Mouse (Mus musculus) megakaryocyte, embryonic 14.5 days (primary cell): ENCODE measurements around the gene Fcna.

Experiments
- FLI1 ChIP-seq: IDR thresholded peaks from 2 replicates; pipeline ENCODE4 v1.6.1; 2012; ENCODE audit warnings: low read length, inconsistent platforms, mixed read lengths
- GATA1 ChIP-seq: IDR thresholded peaks from 3 replicates; pipeline ENCODE4 v1.6.1; 2012; ENCODE audit warnings: mixed read lengths, low read length, inconsistent platforms, borderline replicate concordance

DNA sequence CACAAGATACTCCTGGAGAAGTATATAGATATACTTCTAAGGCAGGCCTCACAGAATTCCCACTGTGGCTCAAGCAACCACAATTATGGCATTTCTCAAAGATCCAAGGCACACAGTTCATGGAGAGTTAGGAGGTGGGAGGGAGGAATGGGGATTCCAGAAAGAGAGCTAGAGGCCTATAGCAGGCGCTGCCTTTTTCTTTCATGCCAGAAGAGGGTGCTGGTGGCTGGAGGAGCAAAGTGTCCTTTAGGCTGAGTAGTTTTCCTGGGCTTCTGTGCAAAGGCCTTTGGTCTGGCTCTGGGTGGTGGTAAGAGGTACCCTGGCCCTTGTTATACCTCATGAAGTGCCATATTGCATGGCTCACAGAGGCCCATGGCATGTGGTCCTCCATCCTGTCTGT lies 6.2 kb upstream of the Fcna start:
- TF ChIP-seq GATA1 = no peak
- no peak for TF ChIP-seq FLI1
